Mouse (Mus musculus) C2C12 (cell line): ENCODE measurements around the gene Snx29. TPM values are rescaled to one million over a fixed set of nuclear protein-coding genes. Genes with fewer than 3 reads are reported as not detected.

Source experiments
- H3K27me3 ChIP-seq: one replicate; pipeline ENCODE4 v1.6.1; 2011; ENCODE audit not compliant: control insufficient read depth, insufficient read depth, insufficient read length
- H3K36me3 ChIP-seq: one replicate; pipeline ENCODE4 v1.6.1; 2011; ENCODE audit not compliant: control insufficient read depth, insufficient read depth
- H3K4me3 ChIP-seq: one replicate; pipeline ENCODE4 v1.5.1; 2011; ENCODE audit warnings: mild to moderate bottlenecking, control low read depth; ENCODE audit not compliant: poor library complexity, insufficient read depth, severe bottlenecking
- H3K79me2 ChIP-seq: one replicate; pipeline ENCODE4 v1.6.1; 2011; ENCODE audit not compliant: control insufficient read depth, insufficient read depth
- H3K79me3 ChIP-seq: one replicate; pipeline ENCODE4 v1.6.1; 2011; ENCODE audit warnings: low read depth, control low read depth
- H3ac ChIP-seq: one replicate; pipeline ENCODE3; 2011; ENCODE audit warnings: low read depth; ENCODE audit not compliant: control insufficient read depth, insufficient read length
- CEBPB ChIP-seq: IDR thresholded peaks from one replicate; pipeline ENCODE4 v1.6.1; 2011; ENCODE audit warnings: low read depth, mild to moderate bottlenecking, control low read depth, moderate library complexity
- CTCF ChIP-seq: IDR thresholded peaks from one replicate; pipeline ENCODE4 v1.5.1; 2011; ENCODE audit not compliant: control insufficient read depth, insufficient read depth, insufficient read length
- FOSL1 ChIP-seq: IDR thresholded peaks from one replicate; pipeline ENCODE4 v1.8.0; 2011; ENCODE audit warnings: mild to moderate bottlenecking, low read length; ENCODE audit not compliant: poor library complexity, insufficient read depth, severe bottlenecking
- MAX ChIP-seq: IDR thresholded peaks from one replicate; pipeline ENCODE4 v1.6.1; 2011; ENCODE audit warnings: mild to moderate bottlenecking, control low read depth
- MYOD1 ChIP-seq: IDR thresholded peaks from one replicate; pipeline ENCODE4 v1.6.1; 2011; ENCODE audit warnings: low read depth; ENCODE audit not compliant: control insufficient read depth, insufficient read length
- MYOG ChIP-seq: IDR thresholded peaks from one replicate; pipeline ENCODE4 v1.6.1; 2011; ENCODE audit not compliant: control insufficient read depth, insufficient read length; ENCODE audit errors: extremely low read depth
- USF1 ChIP-seq: IDR thresholded peaks from one replicate; pipeline ENCODE4 v1.6.1; 2011; ENCODE audit warnings: low read depth, mild to moderate bottlenecking, control low read depth, moderate library complexity
- polyA plus RNA-seq: library from polyadenylated mRNA; unstranded; fragments of >200 nt; fragmentation: generic; extraction: Trizol; gene quantifications from one replicate; pipeline ENCODE4 v1.2.1, GENCODE M21; 2012; ENCODE audit warnings: missing spikeins

The Snx29 gene
- polyA plus RNA-seq, 1 experiment, result 0.62 TPM

DNA sequence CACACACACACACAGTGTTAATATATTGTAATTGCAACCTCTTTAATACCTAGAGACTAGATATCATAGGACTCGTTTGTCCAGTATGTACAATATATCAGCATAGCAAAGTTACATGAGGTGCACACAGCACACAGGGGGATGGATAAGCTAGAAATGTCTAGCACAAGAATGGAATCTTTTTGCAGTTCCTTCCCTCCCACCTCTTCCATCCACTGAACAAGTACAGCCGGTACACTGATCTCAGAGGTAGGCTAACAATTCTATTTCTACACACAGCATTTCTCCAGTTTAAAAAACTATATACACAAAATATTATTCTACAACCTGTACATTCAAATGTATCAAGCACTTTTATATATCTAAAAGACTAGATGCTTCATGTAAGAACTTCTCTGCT is 194.0 kb downstream of the Snx29 start:
- no peak overlapping the region for H3K4me3 ChIP-seq
- TF ChIP-seq FOSL1, result no peak
- TF ChIP-seq MYOG, result no peak
- no peak for TF ChIP-seq CTCF
- TF ChIP-seq CEBPB, result no peak
- no peak for TF ChIP-seq MAX
- no peak for TF ChIP-seq USF1
- no peak for TF ChIP-seq MYOD1
- H3K27me3 ChIP-seq, result no peaks in the 10 kb centered on the region
- H3K79me2 ChIP-seq, result no peaks in the 10 kb centered on the region
- no peak overlapping the region for H3ac ChIP-seq
- H3K79me3 ChIP-seq, result no peaks in the 10 kb centered on the region
- H3K36me3 ChIP-seq, result no peaks in the 10 kb centered on the region

DNA sequence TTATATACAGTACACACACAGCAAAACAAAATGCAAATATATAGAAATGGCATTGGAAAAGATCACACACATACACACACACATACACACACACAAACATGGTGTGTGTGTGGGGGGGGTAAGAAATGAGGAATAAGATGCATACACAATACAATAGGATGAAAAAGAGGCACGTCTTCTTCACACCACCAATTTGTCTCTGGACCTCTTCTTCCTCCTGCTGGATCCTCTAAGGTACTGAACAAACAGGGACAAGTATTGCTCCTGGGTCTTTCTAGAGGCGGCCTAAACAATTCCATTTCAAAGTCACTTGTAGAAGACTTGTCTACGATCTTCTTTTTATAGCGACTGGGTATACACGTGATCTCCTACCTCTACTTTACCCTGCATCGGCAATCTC is 194.7 kb downstream of the Snx29 start:
- H3ac ChIP-seq, result no peak overlapping the region
- no peaks in the 10 kb centered on the region for H3K36me3 ChIP-seq
- no peak for TF ChIP-seq MAX
- no peak for TF ChIP-seq MYOD1
- no peak for TF ChIP-seq CTCF
- H3K27me3 ChIP-seq, result no peaks in the 10 kb centered on the region
- no peak overlapping the region for H3K4me3 ChIP-seq
- H3K79me3 ChIP-seq, result no peaks in the 10 kb centered on the region
- no peaks in the 10 kb centered on the region for H3K79me2 ChIP-seq

DNA sequence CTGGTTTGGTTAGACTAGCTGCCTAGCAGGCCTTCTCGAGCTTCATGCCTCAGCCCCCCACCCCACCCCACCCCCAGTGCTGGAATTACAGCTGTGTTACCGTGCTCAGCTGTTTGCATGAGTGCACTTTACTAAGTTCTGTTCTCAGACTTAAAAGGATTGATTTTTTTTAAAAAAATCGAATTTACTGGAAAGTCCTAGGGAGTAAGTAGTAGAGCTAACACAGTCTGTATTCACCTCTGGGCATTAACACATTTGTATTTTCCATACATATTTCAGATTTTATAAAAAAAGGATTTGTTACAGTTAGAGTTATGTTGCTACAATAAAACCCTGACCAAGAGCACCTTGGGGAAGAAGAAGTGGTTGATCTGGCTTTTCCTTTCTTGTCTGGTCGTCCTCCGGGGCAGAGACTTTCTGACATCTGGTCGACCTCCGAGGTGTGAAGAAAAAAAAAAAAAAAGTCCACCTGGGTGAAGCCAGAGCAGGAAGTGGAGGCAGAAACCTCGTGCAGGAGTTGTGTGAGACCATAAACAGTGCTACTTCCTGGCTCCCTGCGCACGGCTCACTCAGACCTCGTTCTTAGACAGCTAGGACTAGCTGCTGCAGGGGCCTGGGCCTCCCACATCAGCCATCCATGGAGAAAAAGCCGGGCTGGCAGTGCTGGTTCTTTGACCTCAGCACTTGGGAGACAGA is 196.2 kb downstream of the Snx29 start:
- no peaks in the 10 kb centered on the region for H3K27me3 ChIP-seq
- no peak for TF ChIP-seq FOSL1
- no peak for TF ChIP-seq MAX
- TF ChIP-seq CTCF, result no peak
- TF ChIP-seq MYOG, result no peak
- no peak for TF ChIP-seq USF1
- TF ChIP-seq CEBPB, result no peak
- no peak for TF ChIP-seq MYOD1
- H3K79me2 ChIP-seq, result no peaks in the 10 kb centered on the region
- no peak overlapping the region for H3ac ChIP-seq
- no peaks in the 10 kb centered on the region for H3K79me3 ChIP-seq
- H3K4me3 ChIP-seq, result no peak overlapping the region
- no peaks in the 10 kb centered on the region for H3K36me3 ChIP-seq

DNA sequence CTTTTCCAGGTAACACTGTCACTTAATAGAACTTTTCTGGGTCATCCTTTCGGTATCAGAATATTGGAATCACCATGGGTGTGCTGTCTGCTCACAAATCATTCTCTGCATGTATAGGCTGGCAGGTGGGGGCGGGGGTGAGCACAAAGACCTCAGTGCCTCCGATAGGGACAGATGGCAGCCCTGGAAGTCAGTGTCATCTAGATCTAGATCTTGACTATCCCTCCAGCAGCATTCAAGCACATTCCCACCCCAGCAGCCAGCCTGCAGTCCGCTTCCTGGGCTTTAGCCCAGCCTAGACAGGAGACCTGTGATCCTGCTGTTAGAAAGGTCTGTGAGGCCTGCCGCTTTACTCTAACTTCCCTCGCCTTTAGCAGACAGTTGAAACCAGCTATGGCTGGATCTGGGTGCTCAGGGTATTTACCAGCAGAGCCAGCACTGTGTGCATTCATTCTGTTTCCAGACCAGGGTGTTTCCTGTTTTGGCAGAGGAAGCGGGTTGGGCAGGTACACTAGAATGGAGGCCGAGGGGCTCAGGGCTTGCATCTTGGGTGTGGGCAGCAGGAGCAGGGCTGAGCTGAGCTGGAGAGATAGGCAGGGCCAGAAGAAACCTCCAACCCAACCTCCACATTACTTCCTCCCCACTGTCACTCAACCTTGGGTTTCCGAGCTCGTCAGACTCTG is 203.5 kb downstream of the Snx29 start:
- TF ChIP-seq MYOD1 (no peak), USF1 (no peak), FOSL1 (no peak), MYOG (no peak), MAX (no peak), CEBPB (no peak), CTCF (no peak)
- Histone ChIP-seq H3K79me2 (no peaks in the 10 kb centered on the region), H3ac (no peak overlapping the region), H3K27me3 (no peaks in the 10 kb centered on the region), H3K79me3 (no peaks in the 10 kb centered on the region), H3K4me3 (no peak overlapping the region), H3K36me3 (no peaks in the 10 kb centered on the region)

DNA sequence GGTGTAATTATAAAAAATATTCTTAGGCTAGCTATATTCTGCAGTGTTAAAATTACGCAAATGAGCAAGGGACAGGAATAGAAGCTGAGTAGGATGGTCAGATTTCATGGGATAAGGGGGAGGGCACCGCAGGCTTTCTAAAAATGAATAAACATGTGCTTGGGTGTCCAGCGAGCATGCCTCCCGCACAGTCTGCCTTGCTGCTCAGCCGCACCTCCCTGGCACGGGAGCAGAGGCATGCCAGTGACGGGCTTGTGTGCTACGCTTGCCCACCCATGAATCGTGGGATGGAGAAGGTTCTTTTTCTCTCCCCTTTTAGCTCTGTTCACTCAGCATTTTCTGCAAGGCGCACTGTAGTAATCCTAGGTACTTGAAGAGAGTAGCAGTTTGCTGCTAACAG is 204.3 kb downstream of the Snx29 start:
- H3ac ChIP-seq, result no peak overlapping the region
- no peaks in the 10 kb centered on the region for H3K79me3 ChIP-seq

More for the DNA sequence above, 204.3 kb downstream of the Snx29 start:
- H3K79me2 ChIP-seq, result no peaks in the 10 kb centered on the region
- TF ChIP-seq USF1, result no peak
- no peak for TF ChIP-seq FOSL1
- no peak for TF ChIP-seq MYOG
- TF ChIP-seq MYOD1, result no peak
- TF ChIP-seq CTCF, result no peak
- no peak for TF ChIP-seq MAX
- no peak for TF ChIP-seq CEBPB
- H3K27me3 ChIP-seq, result no peaks in the 10 kb centered on the region
- H3K36me3 ChIP-seq, result no peaks in the 10 kb centered on the region
- H3K4me3 ChIP-seq, result no peak overlapping the region
